Mouse (Mus musculus) ovary, postnatal 14 days (tissue): ENCODE measurements around the gene Nit1.

Source experiments
- DNase-seq: peaks from one replicate; pipeline ENCODE4 v3.0.0; 2022; ENCODE audit warnings: low spot score

Nit1 gene

DNA sequence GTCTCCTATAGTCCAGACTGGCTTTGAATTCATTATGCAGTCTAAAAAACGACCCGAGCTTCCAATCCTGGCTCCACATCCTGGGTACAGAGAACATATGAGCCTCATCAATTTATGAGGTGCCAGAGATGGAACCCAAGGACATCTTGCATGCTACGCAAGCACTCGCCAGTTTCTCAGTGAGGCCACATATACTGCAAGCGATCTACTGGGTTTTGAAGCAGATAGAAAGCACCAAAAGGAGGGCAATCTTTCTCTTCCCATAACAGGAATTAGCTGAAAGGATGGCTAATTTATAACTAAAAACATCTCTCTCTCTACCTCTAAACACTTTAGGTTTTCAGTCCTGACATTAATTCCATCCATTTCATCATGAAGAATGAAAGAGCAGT, 51.5 kb downstream of the Nit1 start:
- DNase-seq: no peak

GRCm38 (mm10) chr1:171293351-171293750, 52.1 kb downstream of the Nit1 start:
- no peak for DNase-seq

DNA sequence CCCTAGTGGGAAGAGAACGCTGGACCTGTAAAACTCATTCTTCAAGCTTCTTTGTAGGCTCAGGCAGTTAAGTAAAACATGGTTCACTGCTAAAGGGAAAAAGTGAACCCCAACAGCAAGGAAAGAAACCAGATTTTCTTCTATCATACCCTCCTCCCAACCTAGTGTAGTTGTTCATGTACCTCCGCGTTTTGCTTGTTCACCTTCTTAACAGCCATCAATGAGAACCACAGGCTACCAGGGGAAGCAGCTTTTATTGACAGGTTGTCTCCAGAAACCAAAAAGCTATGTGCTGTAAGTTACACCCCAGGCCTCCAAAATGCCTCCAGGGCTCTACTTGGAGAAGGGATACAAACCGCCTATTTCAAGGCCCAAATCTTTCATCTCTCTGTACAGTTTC, 57.1 kb downstream of the Nit1 start:
- DNase-seq: no peak
